Mouse (Mus musculus) CD8-positive naive resting alpha-beta T cell, adult 2 months (primary cell): ENCODE measurements around the gene Arfgef2.

Experiments
- DNase-seq, 2 experiments: peaks; one replicate each; pipeline ENCODE4 v3.0.0; 2022; ENCODE audit warnings: low read depth in 2 of 2, low spot score in 2 of 2

Arfgef2 gene

GRCm38 (mm10) chr2:166903719-166904282, 98.4 kb downstream of the Arfgef2 start:
- peak in 1 of 2 experiments; percentile 13 for DNase-seq

- peak; percentile 98 for DNase-seq
Observed at GRCm38 (mm10) chr2:166905711-166906522, 100.5 kb downstream of the Arfgef2 start, which contains the start of gene Cse1l. Cse1l (plus strand) TSS chr2:166906040.

GRCm38 (mm10) chr2:166906523-166907182, 101.3 kb downstream of the Arfgef2 start:
- DNase-seq, result no peak

- DNase-seq, result no peak
Observed at GRCm38 (mm10) chr2:166909729-166910128, 104.3 kb downstream of the Arfgef2 start.

GRCm38 (mm10) chr2:166910536-166910935, 105.1 kb downstream of the Arfgef2 start:
- DNase-seq, result no peak

- DNase-seq, result no peak
Observed at GRCm38 (mm10) chr2:166923971-166924370, 118.6 kb downstream of the Arfgef2 start.

- DNase-seq, result no peak
Observed at GRCm38 (mm10) chr2:166933943-166934342, 128.6 kb downstream of the Arfgef2 start.

GRCm38 (mm10) chr2:166934416-166934815, 129.0 kb downstream of the Arfgef2 start:
- DNase-seq, result no peak

GRCm38 (mm10) chr2:166935582-166935981, 130.2 kb downstream of the Arfgef2 start:
- DNase-seq, result no peak

GRCm38 (mm10) chr2:166936166-166936565, 130.8 kb downstream of the Arfgef2 start:
- no peak for DNase-seq

GRCm38 (mm10) chr2:166943146-166943545, 137.8 kb downstream of the Arfgef2 start:
- no peak for DNase-seq

GRCm38 (mm10) chr2:166944346-166944745, 139.0 kb downstream of the Arfgef2 start:
- DNase-seq, result no peak

- DNase-seq, result no peak
Observed at GRCm38 (mm10) chr2:166945456-166945855, 140.1 kb downstream of the Arfgef2 start.
